In genomic region chr7:73426235-73426634, GRCm38 (mm10) we compare ENCODE assay signal across 19 mouse cellular contexts. TPM values are rescaled to one million over a fixed set of nuclear protein-coding genes. Genes with fewer than 3 reads are reported as not detected.
DNase-seq lines count a peak whose midpoint lies in the region; ATAC-seq and TF ChIP-seq lines count a peak whose summit lies in the region.
"Had no signal": no experiment of that assay in that cellular context is flagged by ENCODE, and none has a peak within 500 bp of the region (broad histone marks: within the 10 kb centered on the region; RNA-seq: fewer than 3 reads in every experiment).

No protein-coding gene starts in this region.

- no peak for ATAC-seq in lung, embryonic 14.5 days (ENCODE audit: insufficient read depth)
- ATAC-seq: forebrain, embryonic 15.5 days; hindbrain, postnatal 0 days had no signal

- no peaks in the 10 kb centered on the region for H3K27me3 ChIP-seq in lung, embryonic 14.5 days (ENCODE audit: insufficient read depth, low read length)
- H3K27me3 ChIP-seq: forebrain, embryonic 15.5 days; limb, embryonic 13.5 days; liver, embryonic 15.5 days had no signal

- H3K9ac ChIP-seq in lung, embryonic 14.5 days = no peak overlapping the region
- H3K9ac ChIP-seq: forebrain, embryonic 15.5 days; limb, embryonic 13.5 days; liver, embryonic 15.5 days had no signal

- no peak for TF ChIP-seq CTCF in lung, embryonic 14.5 days (IDR thresholded peaks at IDR 0.05; ENCODE audit: low read depth)

- DNase-seq in adrenal gland, adult (ENCODE audit: inconsistent age in 2 of 2, low spot score in 1 of 2) = peak; percentile 75 to 89
- DNase-seq in adrenal gland, adult 18-20 months (ENCODE audit: low spot score in 2 of 2) = no peak
- DNase-seq in lung, embryonic 14.5 days = peak; percentile 67
- DNase-seq in lung, postnatal 4 days = no peak
- peak; percentile 4 for DNase-seq in induced T-regulatory cell, adult 2 months (ENCODE audit: low read depth)
- no peak for DNase-seq in cerebellum, postnatal 36 days
- DNase-seq in embryo, embryonic 11 days = no peak
- no peak for DNase-seq in frontal cortex, postnatal 25 days (ENCODE audit: low spot score in 2 of 2)
- DNase-seq: cerebellum, adult 9-10 months; retina, postnatal 1 day; thymus, adult 2 months had no signal

- no peaks in the 10 kb centered on the region for H3K9me3 ChIP-seq in lung, embryonic 14.5 days (ENCODE audit: low read depth, low read length)
- H3K9me3 ChIP-seq: forebrain, embryonic 15.5 days; limb, embryonic 13.5 days; liver, embryonic 15.5 days had no signal

- H3K4me2 ChIP-seq in lung, embryonic 14.5 days = no peak overlapping the region
- H3K4me2 ChIP-seq: forebrain, embryonic 15.5 days; heart, embryonic 11.5 days; limb, embryonic 13.5 days; liver, embryonic 15.5 days had no signal

- H3K36me3 ChIP-seq in lung, embryonic 14.5 days (ENCODE audit: insufficient read depth) = peaks cover 53% of the 10 kb centered on the region

- no peak overlapping the region for H3K27ac ChIP-seq in lung, embryonic 14.5 days (ENCODE audit: low read depth)
- H3K27ac ChIP-seq: hindbrain, postnatal 0 days; left cerebral cortex, adult 2 months; limb, embryonic 13.5 days; liver, embryonic 15.5 days had no signal

- H3K4me1 ChIP-seq in lung, embryonic 14.5 days (ENCODE audit: insufficient read depth) = no peaks in the 10 kb centered on the region; the same call in 1 of the 2 replicates
- H3K4me1 ChIP-seq: liver, embryonic 15.5 days had no signal

- 63% methylated on average over 3 of the region's 3 CpGs for WGBS in lung, embryonic 14.5 days

- H3K4me3 ChIP-seq in lung, embryonic 14.5 days (ENCODE audit: low read depth, low read length) = no peak overlapping the region
- H3K4me3 ChIP-seq: forebrain, embryonic 15.5 days; left cerebral cortex, adult 2 months; limb, embryonic 13.5 days; liver, embryonic 15.5 days had no signal

RNA-seq across cellular contexts. Expression of gene Rgma, which starts 50.9 kb away (rescaled TPM):
- 10 to 100 TPM in 1 of 2 experiments, 1 to 10 TPM in 1; 8.1 to 12.1 TPM for total RNA-seq in adrenal gland, adult 18-20 months (2021)
- 19.0 and 22.8 TPM in 2 replicates for polyA plus RNA-seq in lung, embryonic 14.5 days (2014; fragmentation: Nextera tagmentation; extraction: Ambion mirVana)
- total RNA-seq: megakaryocyte-erythroid progenitor cell, adult 5-6 weeks; neutrophil, adult 5-6 weeks had no signal

Comparison
In these comparisons a context has a peak if more than half of its experiments do, and no peak if none do; other contexts are left out.
1. DNase-seq: peak in adrenal gland, adult (2 of 2), lung, embryonic 14.5 days (single experiment) and induced T-regulatory cell, adult 2 months (single experiment); none in adrenal gland, adult 18-20 months (0 of 2), lung, postnatal 4 days (0 of 2), cerebellum, postnatal 36 days (0 of 2), embryo, embryonic 11 days (single experiment) and frontal cortex, postnatal 25 days (0 of 2).